Mouse (Mus musculus): ENCODE results near the gene Olfr118.
"Not testable (repeated sequence)": the region's sequence is repeated elsewhere in the genome, so short reads cannot be mapped to it uniquely, and the experiment has no call there.

Gene Olfr118

GRCm38 (mm10) chr17:37666688-37667087 is at the start of gene Olfr118:
Gene Olfr118 (plus strand): TSS chr17:37666988.
- no peak for DNase-seq

GRCm38 (mm10) chr17:37627009-37627408 is 39.8 kb upstream of the Olfr118 start, which contains the start of the genes Olfr115 and Olfr116:
Gene Olfr115 (minus strand): TSS chr17:37627109.
Gene Olfr116 (minus strand): TSS chr17:37627199.
- DNase-seq: no peak

GRCm38 (mm10) chr17:37663682-37664081 is 3.1 kb upstream of the Olfr118 start, which contains the start of gene Olfr117:
Gene Olfr117 (minus strand): TSS chr17:37663782.
- DNase-seq: no peak

GRCm38 (mm10) chr17:37696264-37696663 is 29.5 kb downstream of the Olfr118 start, which contains the start of gene Olfr119:
Gene Olfr119 (plus strand): TSS chr17:37696564.
- DNase-seq: not testable (repeated sequence)

- no peak for DNase-seq
These were observed 54.7 kb downstream of the Olfr118 start, which contains the start of gene Olfr120 for GRCm38 (mm10) chr17:37721508-37721907. Gene Olfr120 (plus strand): TSS chr17:37721808.

All from lung, postnatal 10 days (tissue).